In genomic region chr10:3308180-3308820, GRCm38 (mm10) we compare ENCODE assay signal across 20 mouse cellular contexts. TPM values are rescaled to one million over a fixed set of nuclear protein-coding genes. Genes with fewer than 3 reads are reported as not detected.
DNase-seq lines count a peak whose midpoint lies in the region; ATAC-seq and TF ChIP-seq lines count a peak whose summit lies in the region.
"Had no signal": no experiment of that assay in that cellular context is flagged by ENCODE, and none has a peak within 500 bp of the region (broad histone marks: within the 10 kb centered on the region; RNA-seq: fewer than 3 reads in every experiment).

No protein-coding gene starts in this region.

- no peak for DNase-seq in hindbrain, embryonic 14.5 days (ENCODE audit: low spot score)
- DNase-seq in Patski (ENCODE audit: low read depth, low spot score) = no peak
- DNase-seq in cerebellum, postnatal 14 days = peak; percentile 77 to 83
- peak; percentile 8 for DNase-seq in kidney, postnatal 0 days (ENCODE audit: low spot score)
- no peak for DNase-seq in gastrocnemius, adult 8-10 months (ENCODE audit: low spot score in 2 of 2)
- no peak for DNase-seq in ovary, adult 18-20 months (ENCODE audit: low spot score)
- DNase-seq: embryo, embryonic 11 days; liver, postnatal 0 days; thymus, postnatal 14 days had no signal

- H3K4me1 ChIP-seq in hindbrain, embryonic 15.5 days (replicated peaks) = no peaks in the 10 kb centered on the region
- no peaks in the 10 kb centered on the region for H3K4me1 ChIP-seq in hindbrain, embryonic 14.5 days (replicated peaks; ENCODE audit: control insufficient read depth, insufficient read depth, low read length)
- H3K4me1 ChIP-seq in kidney, postnatal 0 days (replicated peaks; ENCODE audit: insufficient read depth, low read length) = no peaks in the 10 kb centered on the region
- H3K4me1 ChIP-seq: hindbrain, embryonic 13.5 days; limb, embryonic 12.5 days; midbrain, embryonic 15.5 days had no signal

- POLR2A ChIA-PET in Patski (lab: Charles Lee) = interaction anchor here (0.7 kb wide), 1 partner anchor 78 kb away, joined by 3 read pairs; no protein-coding TSS in a partner anchor

- no peak overlapping the region for H3K4me2 ChIP-seq in hindbrain, embryonic 15.5 days
- no peak overlapping the region for H3K4me2 ChIP-seq in hindbrain, embryonic 14.5 days (replicated peaks)
- no peak overlapping the region for H3K4me2 ChIP-seq in kidney, postnatal 0 days (ENCODE audit: low read length)
- H3K4me2 ChIP-seq: hindbrain, embryonic 13.5 days; limb, embryonic 12.5 days; midbrain, embryonic 15.5 days had no signal

- H3K36me3 ChIP-seq in hindbrain, embryonic 15.5 days = no peaks in the 10 kb centered on the region
- no peaks in the 10 kb centered on the region for H3K36me3 ChIP-seq in hindbrain, embryonic 14.5 days (replicated peaks; ENCODE audit: control insufficient read depth, insufficient read depth)
- H3K36me3 ChIP-seq in kidney, postnatal 0 days (ENCODE audit: insufficient read depth, low read length) = no peaks in the 10 kb centered on the region
- H3K36me3 ChIP-seq: hindbrain, embryonic 13.5 days; limb, embryonic 12.5 days; midbrain, embryonic 15.5 days had no signal

- in situ Hi-C loops in Patski (cut with MboI; ENCODE audit: low pct_unique_long_range_greater_than_20kb) = no loop called here

- no peaks in the 10 kb centered on the region for H3K9me3 ChIP-seq in hindbrain, embryonic 15.5 days
- H3K9me3 ChIP-seq in hindbrain, embryonic 14.5 days (ENCODE audit: control insufficient read depth, low read length) = no peaks in the 10 kb centered on the region
- no peaks in the 10 kb centered on the region for H3K9me3 ChIP-seq in kidney, postnatal 0 days (replicated peaks; ENCODE audit: low read length)
- H3K9me3 ChIP-seq: hindbrain, embryonic 13.5 days; limb, embryonic 12.5 days; midbrain, embryonic 15.5 days had no signal

- H3K27me3 ChIP-seq in hindbrain, embryonic 15.5 days = no peaks in the 10 kb centered on the region
- no peaks in the 10 kb centered on the region for H3K27me3 ChIP-seq in hindbrain, embryonic 14.5 days (ENCODE audit: control insufficient read depth, insufficient read depth, low read length)
- no peaks in the 10 kb centered on the region for H3K27me3 ChIP-seq in Patski
- no peaks in the 10 kb centered on the region for H3K27me3 ChIP-seq in kidney, postnatal 0 days (ENCODE audit: insufficient read depth, low read length)
- H3K27me3 ChIP-seq: hindbrain, embryonic 13.5 days; limb, embryonic 12.5 days; midbrain, embryonic 15.5 days had no signal

- CTCF ChIA-PET in Patski (lab: Charles Lee) = no interaction called here

- 0 out of 2 replicates have a peak, but pooled peaks have one; percentile 23 for ATAC-seq in hindbrain, embryonic 15.5 days (ENCODE audit: low FRiP score, low read depth)
- ATAC-seq in hindbrain, embryonic 14.5 days (ENCODE audit: low FRiP score) = no peak
- peak; percentile 5 for ATAC-seq in Patski
- peak; percentile 69; the same call in 1 of the 2 replicates for ATAC-seq in kidney, postnatal 0 days (replicated peaks; ENCODE audit: low FRiP score, low read depth)
- ATAC-seq in CD4-positive, CD25-positive, alpha-beta regulatory T cell, adult 4 months = no peak
- ATAC-seq: activated CD4-positive, CD25-positive, alpha-beta regulatory T cell, adult 4 months; liver, postnatal 0 days; midbrain, embryonic 15.5 days had no signal

- WGBS in hindbrain, embryonic 15.5 days = 72% methylated on average over 4 of the region's 4 CpGs
- WGBS in hindbrain, embryonic 14.5 days = 84% methylated on average over 4 of the region's 4 CpGs
- 41% methylated on average over 4 of the region's 4 CpGs for WGBS in kidney, postnatal 0 days

- H3K9ac ChIP-seq in hindbrain, embryonic 15.5 days = no peak overlapping the region
- no peak overlapping the region for H3K9ac ChIP-seq in hindbrain, embryonic 14.5 days
- H3K9ac ChIP-seq in kidney, postnatal 0 days (ENCODE audit: low read depth, low read length) = no peak overlapping the region
- H3K9ac ChIP-seq: hindbrain, embryonic 13.5 days; limb, embryonic 12.5 days; liver, postnatal 0 days; midbrain, embryonic 15.5 days had no signal

- H3K27ac ChIP-seq in hindbrain, embryonic 15.5 days (replicated peaks) = no peak overlapping the region
- H3K27ac ChIP-seq in hindbrain, embryonic 14.5 days = no peak overlapping the region
- no peak overlapping the region for H3K27ac ChIP-seq in kidney, postnatal 0 days
- H3K27ac ChIP-seq: hindbrain, embryonic 13.5 days; limb, embryonic 12.5 days; macrophage; midbrain, embryonic 15.5 days had no signal

- no peak for TF ChIP-seq CTCF in Patski (IDR thresholded peaks at IDR 0.05)
- no peak for TF ChIP-seq CTCF in kidney, postnatal 0 days (IDR thresholded peaks at IDR 0.05; ENCODE audit: low read depth)

- no peak overlapping the region for H3K4me3 ChIP-seq in hindbrain, embryonic 15.5 days
- no peak overlapping the region for H3K4me3 ChIP-seq in hindbrain, embryonic 14.5 days (replicated peaks; ENCODE audit: low read length)
- H3K4me3 ChIP-seq in kidney, postnatal 0 days (replicated peaks; ENCODE audit: low read depth, low read length) = no peak overlapping the region
- H3K4me3 ChIP-seq: erythroblast, embryonic 14.5 days; hindbrain, embryonic 13.5 days; limb, embryonic 12.5 days; midbrain, embryonic 15.5 days had no signal

RNA-seq across cellular contexts. Expression of gene H60c, which starts 40.7 kb away (rescaled TPM):
- polyA plus RNA-seq in hindbrain, embryonic 15.5 days (2015; fragmentation: Nextera tagmentation; extraction: Ambion mirVana) = not detected in 2 replicates
- not detected in 2 replicates for polyA plus RNA-seq in hindbrain, embryonic 14.5 days (2014; fragmentation: Nextera tagmentation; extraction: Ambion mirVana)
- polyA plus RNA-seq in Patski (2021) = 0.19 TPM
- polyA plus RNA-seq in kidney, postnatal 0 days (2015; fragmentation: Nextera tagmentation; extraction: Ambion mirVana) = 0.07 TPM in 1 of 2 replicates, not detected in the other
- under 1 TPM in 1 of 2 experiments, not detected in 1; 0.35 TPM for polyA plus RNA-seq in CD4-positive, CD25-positive, alpha-beta regulatory T cell, adult 4 months (2017; shearing (Covaris generic))
- total RNA-seq in gastrocnemius, adult 8-10 months (2022) = not detected
- total RNA-seq: ES-E14 had no signal
- polyA plus RNA-seq: activated CD4-positive, CD25-positive, alpha-beta regulatory T cell, adult 4 months; erythroblast, embryonic 14.5 days; heart, embryonic 14.5 days; hindbrain, embryonic 13.5 days; limb, embryonic 12.5 days; liver, postnatal 0 days; macrophage; midbrain, embryonic 15.5 days; neural tube, embryonic 14.5 days had no signal

RNA-seq across cellular contexts. Expression of gene Ppp1r14c, which starts 57.6 kb away (rescaled TPM):
- 66.2 and 77.3 TPM in 2 replicates for polyA plus RNA-seq in hindbrain, embryonic 15.5 days (2015; fragmentation: Nextera tagmentation; extraction: Ambion mirVana)
- 75.8 and 78.8 TPM in 2 replicates for polyA plus RNA-seq in hindbrain, embryonic 14.5 days (2014; fragmentation: Nextera tagmentation; extraction: Ambion mirVana)
- 4.2 TPM for polyA plus RNA-seq in Patski (2021)
- polyA plus RNA-seq in kidney, postnatal 0 days (2015; fragmentation: Nextera tagmentation; extraction: Ambion mirVana) = 3.9 and 4.3 TPM in 2 replicates
- under 1 TPM; 0.16 to 0.30 TPM for polyA plus RNA-seq in CD4-positive, CD25-positive, alpha-beta regulatory T cell, adult 4 months (2017; shearing (Covaris generic))
- 10 to 100 TPM; 66.7 to 86.3 (median 77.8) TPM for total RNA-seq in gastrocnemius, adult 8-10 months (2022)
- polyA plus RNA-seq: activated CD4-positive, CD25-positive, alpha-beta regulatory T cell, adult 4 months; erythroblast, embryonic 14.5 days; macrophage had no signal

Comparison
In these comparisons a context has a peak if more than half of its experiments do, and no peak if none do; other contexts are left out.
1. ATAC-seq: peak in hindbrain, embryonic 15.5 days (single experiment), Patski (single experiment) and kidney, postnatal 0 days (single experiment); none in hindbrain, embryonic 14.5 days (single experiment) and CD4-positive, CD25-positive, alpha-beta regulatory T cell, adult 4 months (single experiment).
2. DNase-seq: peak in cerebellum, postnatal 14 days (2 of 2) and kidney, postnatal 0 days (single experiment); none in hindbrain, embryonic 14.5 days (single experiment), Patski (single experiment), gastrocnemius, adult 8-10 months (0 of 2) and ovary, adult 18-20 months (single experiment).
3. RNA of gene Ppp1r14c, which starts 57.6 kb away (polyA plus RNA-seq): 66.2 to 77.3 TPM in hindbrain, embryonic 15.5 days and 75.8 to 78.8 TPM in hindbrain, embryonic 14.5 days; 3.9 to 4.3 TPM in kidney, postnatal 0 days, 4.2 TPM in Patski (single experiment) and 0.16 to 0.30 TPM in CD4-positive, CD25-positive, alpha-beta regulatory T cell, adult 4 months; every median in the first group is over 10 times any median in the second.